Mouse (Mus musculus): ENCODE measurements around the gene Cib1.

Cib1 gene

GRCm38 (mm10) chr7:80232489-80233029 is at the start of gene Cib1, which contains the start of gene Gdpgp1:
Gene Cib1 (minus strand): TSS chr7:80232813.
Gene Gdpgp1 (plus strand): TSS chr7:80232865.
- peak; percentile 99 for DNase-seq (ENCODE audit: low read depth)

GRCm38 (mm10) chr7:80281646-80282045 is 49.0 kb upstream of the Cib1 start:
- DNase-seq (ENCODE audit: low read depth) = no peak

DNA sequence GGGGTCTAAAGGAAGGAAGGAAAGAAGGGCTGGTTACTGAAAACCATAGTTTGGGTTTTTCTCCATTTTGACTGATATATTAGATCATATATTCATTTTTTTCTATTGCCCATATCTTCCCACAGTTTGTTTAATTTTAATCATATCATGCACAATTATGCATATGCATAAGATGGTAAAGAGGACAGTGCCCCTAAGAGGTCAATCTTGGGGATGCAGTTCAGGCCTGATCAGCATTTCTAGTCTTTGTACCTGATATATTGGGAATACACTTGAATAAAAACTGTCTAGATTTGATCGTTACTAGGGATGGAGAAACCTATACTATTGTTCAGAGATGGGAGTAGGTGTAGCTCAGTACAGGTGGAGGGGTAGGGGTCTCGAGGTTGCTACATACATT is 48.4 kb upstream of the Cib1 start:
- no peak for DNase-seq (ENCODE audit: low read depth)

- DNase-seq (ENCODE audit: low read depth) = no peak
These were observed 47.4 kb upstream of the Cib1 start for GRCm38 (mm10) chr7:80280032-80280431.

DNA sequence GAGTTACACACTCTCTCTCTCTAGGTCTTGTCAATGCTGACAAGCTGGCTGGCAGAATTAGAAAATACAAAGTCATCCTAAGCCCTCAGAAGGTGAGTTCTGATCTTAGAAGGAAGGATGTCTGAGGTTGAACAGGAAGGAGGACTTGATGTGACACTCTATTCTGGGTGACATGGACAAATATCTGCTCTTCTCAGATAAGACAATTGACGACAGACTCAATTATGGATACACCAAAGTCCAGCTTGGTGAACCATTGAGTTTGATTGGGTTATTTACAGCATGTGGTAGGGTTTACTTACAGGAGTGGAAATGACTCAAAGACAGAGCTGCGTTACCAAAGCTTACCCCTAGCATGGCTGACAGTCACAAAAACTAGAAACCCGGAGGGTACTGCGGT is 43.8 kb upstream of the Cib1 start:
- no peak for DNase-seq (ENCODE audit: low read depth)

GRCm38 (mm10) chr7:80273456-80273855 is 40.8 kb upstream of the Cib1 start:
- DNase-seq (ENCODE audit: low read depth) = no peak

DNA sequence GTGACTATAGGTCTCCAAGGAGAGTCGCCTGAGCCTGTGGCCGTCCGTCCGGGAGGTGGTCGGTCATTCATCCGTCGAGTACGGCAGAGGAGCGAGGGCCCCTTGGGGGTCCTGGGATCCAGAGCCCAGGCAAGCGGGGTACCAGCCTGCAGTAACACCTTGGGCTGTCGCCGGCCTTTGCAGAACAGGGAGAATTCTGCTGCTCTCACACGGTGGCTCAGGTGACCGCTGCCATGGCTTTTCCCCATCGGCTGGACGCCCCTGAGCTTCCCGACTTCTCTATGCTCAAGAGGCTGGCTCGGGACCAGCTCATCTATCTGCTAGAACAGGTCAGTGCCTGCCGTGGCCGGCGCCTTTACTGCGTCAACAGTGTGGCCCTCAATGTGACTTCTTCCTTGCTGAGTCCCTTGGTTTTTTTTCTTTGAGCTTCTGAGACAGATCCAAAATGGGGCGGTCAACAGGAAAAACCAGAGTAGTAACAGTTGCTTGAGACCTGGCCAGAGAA is 37.2 kb upstream of the Cib1 start:
- DNase-seq (ENCODE audit: low read depth) = peak; percentile 58

- peak; percentile 96 for DNase-seq (ENCODE audit: low read depth)
These were observed 36.5 kb upstream of the Cib1 start, which contains the start of gene Vps33b for GRCm38 (mm10) chr7:80268897-80269750. Gene Vps33b (plus strand): TSS chr7:80269649.

GRCm38 (mm10) chr7:80267764-80268163 is 35.2 kb upstream of the Cib1 start:
- no peak for DNase-seq (ENCODE audit: low read depth)

DNA sequence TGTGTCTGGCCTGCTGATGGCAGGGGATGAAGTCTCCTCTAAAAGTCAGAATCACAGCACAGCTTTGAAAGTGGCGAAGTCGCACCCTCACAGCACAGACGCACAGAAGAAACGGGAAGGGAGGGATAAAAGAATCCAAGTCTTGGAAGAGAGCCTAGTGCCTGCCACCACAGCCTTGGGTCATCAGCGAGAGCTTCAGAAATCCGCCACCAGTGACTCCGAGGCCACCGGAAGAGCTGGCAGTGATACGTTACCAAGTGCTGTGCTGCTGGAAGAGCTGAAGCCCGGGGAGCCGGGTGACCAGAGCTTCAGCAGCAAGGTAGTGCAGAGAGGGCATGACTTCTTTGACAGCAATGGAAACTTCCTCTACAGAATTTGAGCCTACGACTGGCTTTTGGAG is 32.0 kb upstream of the Cib1 start:
- DNase-seq (ENCODE audit: low read depth) = no peak

DNA sequence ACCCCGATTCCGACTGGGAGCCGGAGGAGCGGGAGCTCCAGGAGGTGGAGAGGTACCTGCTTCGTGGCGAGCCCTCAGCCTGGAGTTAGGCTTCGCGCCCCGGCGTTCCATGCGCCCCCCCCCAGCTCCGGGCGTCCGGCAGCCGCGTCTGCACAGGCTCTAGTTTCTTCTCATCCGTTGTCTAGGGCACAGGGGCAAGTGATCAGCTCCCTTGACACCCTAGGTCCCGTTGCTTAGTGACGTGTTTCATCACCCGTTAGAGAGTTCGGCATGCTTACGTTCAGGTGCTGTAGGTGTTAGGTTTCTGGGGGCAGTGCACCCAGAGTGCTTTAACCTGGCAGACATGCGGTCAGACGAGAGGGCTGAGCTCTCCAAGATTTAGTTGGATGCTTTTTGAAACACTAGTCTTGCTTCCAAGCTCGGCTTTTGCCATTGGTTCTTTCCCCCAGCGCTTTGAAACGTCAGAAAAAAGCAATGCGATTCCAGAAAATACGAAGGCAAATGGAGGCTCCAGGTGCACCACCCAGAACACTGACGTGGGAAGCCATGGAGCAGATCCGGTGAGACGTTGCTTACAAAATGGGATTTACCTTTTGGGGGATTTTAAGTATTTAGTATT is 28.9 kb upstream of the Cib1 start:
- peak; percentile 47 for DNase-seq (ENCODE audit: low read depth)

DNA sequence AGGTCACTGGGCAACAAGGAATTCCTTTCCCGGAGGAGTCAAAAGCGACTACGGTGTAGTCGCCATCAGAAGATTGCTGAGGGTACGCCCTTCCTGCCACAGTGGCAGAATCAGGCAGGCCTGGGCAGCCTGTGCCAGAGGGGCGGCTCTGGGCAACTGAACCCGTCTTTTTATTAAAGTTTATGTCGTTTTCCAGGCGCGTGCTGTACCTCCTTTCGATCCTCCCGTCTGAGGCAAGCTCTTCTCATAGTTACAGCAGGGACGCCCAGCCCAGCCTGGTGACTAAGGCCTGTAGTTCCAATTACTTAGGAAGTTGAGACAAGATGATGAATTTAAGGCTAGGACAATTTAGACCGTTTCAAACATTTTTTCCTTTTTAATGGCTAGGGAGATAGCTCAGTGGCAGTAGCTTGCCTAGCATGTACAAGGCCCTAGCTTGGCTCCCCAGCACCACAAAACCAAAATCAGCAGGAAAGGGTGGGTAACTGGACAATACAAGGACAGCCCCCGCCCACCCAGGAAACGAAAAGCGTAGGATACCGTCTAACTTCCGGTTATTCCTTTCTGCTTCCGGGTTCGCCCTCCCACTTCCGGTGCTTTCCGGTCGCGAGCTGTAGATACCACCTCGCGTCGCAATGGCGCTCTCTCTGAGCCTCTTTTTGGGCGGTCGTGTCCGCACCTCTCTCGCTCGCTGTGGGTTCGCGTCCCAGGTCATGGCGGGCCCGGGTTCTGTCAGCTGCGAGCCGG is 28.2 kb upstream of the Cib1 start, which contains the start of gene Ngrn:
TSS of gene Ngrn (plus strand) at position 591 of the 747 bp plus-strand sequence.
- peak; percentile 94 for DNase-seq (ENCODE audit: low read depth)

- DNase-seq (ENCODE audit: low read depth) = no peak
These were observed 25.1 kb upstream of the Cib1 start for GRCm38 (mm10) chr7:80257706-80258105.

DNA sequence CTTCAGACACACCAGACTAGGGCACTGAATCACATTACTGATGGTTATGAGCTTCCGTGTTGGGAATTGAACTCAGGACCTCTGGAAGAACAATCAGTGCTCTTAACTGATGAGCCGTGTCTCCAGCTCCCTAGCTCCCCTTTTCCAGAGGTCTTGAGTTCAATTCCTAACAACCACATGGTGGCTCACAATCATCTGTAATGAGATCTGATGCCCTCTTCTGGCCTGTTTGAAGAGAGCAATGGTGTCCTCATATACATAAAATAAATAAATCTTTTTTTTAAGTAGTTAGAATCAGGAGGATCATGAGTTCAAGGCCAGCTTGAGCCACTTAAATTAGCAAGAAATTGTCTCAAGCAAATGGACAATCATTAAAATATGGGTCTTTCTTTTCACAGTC is 23.4 kb upstream of the Cib1 start:
- DNase-seq (ENCODE audit: low read depth) = peak; percentile 27

- DNase-seq (ENCODE audit: low read depth) = no peak
These were observed 20.3 kb upstream of the Cib1 start for GRCm38 (mm10) chr7:80252886-80253285.

DNA sequence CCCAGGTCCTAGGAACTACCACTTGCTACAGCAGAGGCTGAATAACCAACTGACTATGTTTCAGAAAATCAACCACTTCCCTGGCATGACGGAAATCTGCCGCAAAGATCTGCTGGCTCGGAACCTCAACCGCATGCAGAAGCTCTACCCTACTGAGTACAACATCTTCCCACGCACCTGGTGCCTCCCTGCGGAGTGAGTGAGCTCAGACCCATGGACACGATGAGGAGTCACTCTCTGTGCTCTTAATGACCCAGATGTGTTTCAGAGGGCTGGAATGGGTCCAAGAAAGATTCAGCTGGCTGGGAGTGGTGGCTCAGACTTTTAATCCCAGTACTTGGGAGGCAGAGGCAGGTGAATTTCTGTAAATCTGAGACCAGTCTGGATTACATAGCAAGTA is 19.8 kb upstream of the Cib1 start:
- no peak for DNase-seq (ENCODE audit: low read depth)

GRCm38 (mm10) chr7:80246859-80247258 is 14.2 kb upstream of the Cib1 start:
- DNase-seq (ENCODE audit: low read depth) = no peak

DNA sequence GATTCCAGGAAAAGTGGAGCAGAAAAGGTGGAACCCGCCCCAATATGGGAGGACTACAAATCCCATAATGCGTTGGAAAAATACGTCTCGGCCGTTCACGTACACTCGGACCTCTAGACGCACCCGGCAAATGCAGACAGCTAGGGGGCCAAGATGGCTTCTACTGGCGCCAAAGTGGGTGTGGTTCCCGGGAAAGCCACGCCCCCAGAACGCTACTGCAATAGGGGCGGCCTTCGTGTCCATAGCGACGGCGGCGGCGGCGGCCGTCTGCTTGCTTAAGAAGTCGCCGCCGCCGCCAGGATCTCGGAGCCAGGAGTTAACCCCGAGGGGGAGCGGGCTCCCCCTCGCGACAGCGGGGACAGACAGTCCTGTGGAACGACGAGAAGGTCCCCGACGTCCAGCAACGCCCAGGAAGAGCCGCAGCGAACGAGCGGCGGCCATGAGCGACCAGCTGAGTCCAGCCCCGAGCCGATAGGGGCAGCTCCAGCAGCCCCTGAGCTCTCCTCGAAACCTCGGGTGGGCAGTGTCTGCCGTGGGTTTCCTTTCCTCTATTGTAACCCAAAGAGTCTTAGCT is 13.6 kb upstream of the Cib1 start, which contains the start of gene Ttll13:
TSS of gene Ttll13 (plus strand) at position 229 of the 574 bp plus-strand sequence.
- DNase-seq (ENCODE audit: low read depth) = peak; percentile 98

DNA sequence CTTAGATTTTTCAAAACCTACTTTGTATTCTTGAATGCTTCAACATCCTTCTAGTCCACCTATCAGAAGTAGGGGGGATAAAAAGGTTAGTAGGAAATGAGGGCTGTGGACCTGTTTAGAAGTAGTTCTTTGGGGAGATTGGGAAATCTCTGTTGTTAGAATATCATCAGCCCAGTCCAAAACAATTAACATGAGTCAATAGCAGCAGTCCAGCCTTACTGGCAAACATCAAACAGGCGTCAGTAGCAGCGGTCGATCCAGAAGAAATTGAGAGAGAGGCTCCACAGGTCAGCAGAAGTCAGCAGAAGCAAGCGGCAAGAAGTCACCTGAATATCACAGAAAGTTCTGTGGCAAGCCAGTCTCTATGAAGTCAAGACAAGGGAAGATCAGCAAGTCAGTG is 12.2 kb upstream of the Cib1 start:
- DNase-seq (ENCODE audit: low read depth) = no peak

- no peak for DNase-seq (ENCODE audit: low read depth)
These were observed 9.0 kb upstream of the Cib1 start for GRCm38 (mm10) chr7:80241661-80242060.

- DNase-seq (ENCODE audit: low read depth) = no peak
These were observed 5.9 kb upstream of the Cib1 start for GRCm38 (mm10) chr7:80238542-80238941.

DNA sequence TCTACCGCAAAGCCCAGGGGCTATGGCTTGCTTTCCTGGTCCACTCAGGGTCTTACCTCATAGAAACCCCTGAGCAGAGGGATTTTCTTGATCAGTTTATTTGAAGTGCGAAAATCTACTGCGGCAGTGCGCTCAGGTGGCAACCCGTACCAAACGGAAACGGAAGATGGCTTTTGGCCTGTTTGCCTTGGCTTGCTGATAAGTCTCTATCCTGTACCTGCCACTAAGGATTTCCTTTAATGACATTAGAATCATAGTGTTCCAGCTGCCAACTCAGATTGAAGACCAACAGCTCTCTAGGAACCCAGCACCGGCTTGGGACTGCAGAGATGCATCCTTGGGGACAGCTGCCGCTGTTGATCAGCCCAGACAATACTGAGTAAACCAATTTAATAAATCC is 1.2 kb upstream of the Cib1 start:
- DNase-seq (ENCODE audit: low read depth) = no peak
